Mouse (Mus musculus) midbrain, embryonic 16.5 days (tissue): ENCODE measurements around the gene Gm10778. TPM values are rescaled to one million over a fixed set of nuclear protein-coding genes. Genes with fewer than 3 reads are reported as not detected.
"Not testable (repeated sequence)": the region's sequence is repeated elsewhere in the genome, so short reads cannot be mapped to it uniquely, and the experiment has no call there.

Experiments used
- ATAC-seq: fragments of 200-750 bp; cut with Nextera tagmentation; 2 replicates; pipeline ENCODE4 v1.8.0; 2017; ENCODE audit warnings: moderate TSS enrichment
- H3K27ac ChIP-seq: fragments of 300-500 bp; sonication (generic); 2 replicates; pipeline ENCODE4 v1.5.1; 2014; ENCODE audit warnings: mild to moderate bottlenecking, low read length, mixed read lengths
- H3K27me3 ChIP-seq: fragments of 300-500 bp; sonication (generic); 2 replicates; pipeline ENCODE4 v1.6.1; 2014; ENCODE audit warnings: low read depth, low read length, mixed read lengths; ENCODE audit not compliant: control insufficient read depth, insufficient read depth
- H3K36me3 ChIP-seq: fragments of 300-500 bp; sonication (generic); 2 replicates; pipeline ENCODE4 v1.6.1; 2014; ENCODE audit warnings: mild to moderate bottlenecking, low read length, moderate library complexity, mixed read lengths; ENCODE audit not compliant: control insufficient read depth, insufficient read depth
- H3K4me1 ChIP-seq: fragments of 300-500 bp; sonication (generic); 2 replicates; pipeline ENCODE4 v1.6.1; 2014; ENCODE audit warnings: mild to moderate bottlenecking, low read length, mixed read lengths; ENCODE audit not compliant: control insufficient read depth, insufficient read depth
- H3K4me2 ChIP-seq: fragments of 300-500 bp; sonication (generic); 2 replicates; pipeline ENCODE4 v1.6.1; 2014; ENCODE audit warnings: mild to moderate bottlenecking, low read length, mixed read lengths
- H3K4me3 ChIP-seq: fragments of 300-500 bp; sonication (generic); 2 replicates; pipeline ENCODE4 v1.5.1; 2014; ENCODE audit warnings: low read depth, mild to moderate bottlenecking, low read length, moderate library complexity, mixed read lengths
- H3K9ac ChIP-seq: fragments of 300-500 bp; sonication (generic); 2 replicates; pipeline ENCODE4 v1.6.1; 2014; ENCODE audit warnings: low read depth, low read length, mixed read lengths
- H3K9me3 ChIP-seq: fragments of 300-500 bp; sonication (generic); replicated peaks from 2 replicates; pipeline ENCODE4 v1.6.1; 2014; ENCODE audit warnings: mild to moderate bottlenecking, low read length, mixed read lengths; ENCODE audit not compliant: control insufficient read depth, poor library complexity, severe bottlenecking
- WGBS: fragments of 180-500 bp; shearing (Covaris S2); extraction: QIAGEN DNeasy Blood & Tissue Kit; methylation state at CpG from one replicate; pipeline ENCODE4 v1.1.7; 2014; 5-methylcytosine and 5-hydroxymethylcytosine counted together
- polyA plus RNA-seq: library from polyadenylated mRNA; unstranded; fragments of >200 nt; fragmentation: Nextera tagmentation; extraction: Ambion mirVana; gene quantifications from 2 replicates; pipeline ENCODE4 v1.2.1, GENCODE M21; 2015

Gm10778 gene
- polyA plus RNA-seq, 1 experiment from 2014 or later = 6.8 TPM

DNA sequence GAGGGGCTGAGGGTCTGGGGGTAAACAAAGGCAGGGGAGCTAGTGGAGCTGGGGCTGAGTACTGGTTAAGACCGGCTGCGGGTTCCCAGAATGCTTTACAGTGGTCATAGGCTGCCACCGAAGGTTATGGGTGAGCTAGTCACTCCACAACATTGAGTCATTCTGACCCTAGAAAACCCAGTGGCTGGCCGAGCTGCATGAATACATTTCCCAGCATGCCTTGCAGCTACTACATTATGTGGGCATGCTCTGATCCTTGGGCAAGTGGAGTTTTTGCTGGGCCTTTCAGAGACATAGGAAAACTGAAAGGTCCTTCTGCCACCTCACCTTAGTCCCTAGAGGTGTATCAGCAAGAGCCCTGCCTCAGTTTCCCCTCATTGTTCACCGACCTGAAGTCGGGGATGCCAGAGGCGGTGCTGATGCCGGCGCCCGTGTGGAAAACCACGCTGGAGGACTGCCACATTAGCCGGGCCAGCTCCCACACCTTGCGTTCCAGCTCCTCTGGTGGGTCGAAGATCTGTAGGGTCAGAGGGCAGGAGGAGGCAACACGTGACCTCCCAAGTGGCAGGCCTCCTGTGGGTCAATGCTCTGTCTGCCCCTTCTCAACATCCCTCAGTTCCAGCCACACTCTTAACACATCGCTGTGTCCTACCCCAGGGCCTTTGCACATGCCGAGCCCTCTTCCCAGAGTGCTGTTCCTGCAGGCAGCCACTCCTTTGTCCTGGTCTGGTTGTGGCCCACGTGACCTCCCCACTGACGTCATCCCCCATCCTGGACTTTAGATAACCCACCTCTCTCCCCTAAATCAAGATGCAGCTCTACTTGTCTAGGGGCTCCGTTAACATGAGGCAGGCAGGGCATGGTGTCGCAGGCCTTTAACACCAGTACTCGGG lies 22.5 kb upstream of the Gm10778 start:
- ATAC-seq = peak; percentile 16
- H3K27me3 ChIP-seq = no peaks in the 10 kb centered on the region
- H3K4me3 ChIP-seq = peak overlapping the region; percentile 68
- WGBS = 91% methylated on average over 22 of the region's 22 CpGs
- peak overlapping the region; percentile 84 for H3K4me2 ChIP-seq
- peak overlapping the region; percentile 78 for H3K9ac ChIP-seq
- H3K27ac ChIP-seq = peak overlapping the region; percentile 89
- H3K4me1 ChIP-seq = peaks cover 17% of the 10 kb centered on the region
- no peaks in the 10 kb centered on the region for H3K9me3 ChIP-seq
- H3K36me3 ChIP-seq = peaks cover 19% of the 10 kb centered on the region

DNA sequence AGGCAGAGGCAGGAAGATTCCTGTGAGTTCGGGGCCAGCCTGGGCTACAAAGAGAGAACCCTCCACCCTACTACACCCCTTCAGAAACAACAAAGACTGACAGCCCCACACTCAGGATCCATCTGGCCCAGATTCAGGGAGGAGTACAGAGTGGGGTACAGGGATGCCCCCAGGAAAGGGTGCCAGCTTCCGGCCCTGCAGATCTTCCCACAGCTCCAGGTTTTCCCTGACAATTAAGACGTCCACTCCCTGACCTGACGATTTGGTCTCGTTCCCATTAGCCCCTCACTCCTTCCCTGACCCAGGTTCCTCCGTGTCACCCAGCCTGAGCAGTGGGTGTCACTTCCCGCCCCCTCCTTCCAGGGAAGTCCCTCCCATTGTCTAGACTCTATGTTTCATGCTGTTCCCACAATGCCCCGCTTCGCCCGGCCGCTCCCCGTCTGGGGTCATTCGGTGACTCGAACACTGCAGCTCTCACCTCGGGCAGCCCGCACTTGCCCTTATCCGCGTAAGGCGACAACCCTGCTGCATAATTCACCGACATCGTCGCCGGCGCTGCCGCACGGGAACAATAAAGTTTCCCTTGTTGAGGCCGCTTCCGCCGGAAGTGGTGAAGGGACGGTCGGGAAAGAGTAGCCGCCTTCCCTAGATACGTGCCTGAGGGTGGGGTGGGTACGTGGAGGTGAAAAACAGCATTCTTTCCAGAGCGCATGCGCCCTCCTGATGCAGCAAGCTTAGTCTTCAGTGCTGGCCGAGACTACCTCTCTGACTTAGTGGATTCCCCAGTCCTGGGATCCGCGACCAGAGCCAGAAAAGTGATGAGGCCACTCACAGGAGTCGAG lies 21.6 kb upstream of the Gm10778 start, which contains the start of gene Sirt6:
Gene Sirt6 (minus strand): TSS at position 804 of the 842 bp plus-strand sequence.
- H3K9ac ChIP-seq = peak within 1 kb of the TSS; percentile 78
- peak within 1 kb of the TSS; percentile 68 for H3K4me3 ChIP-seq
- H3K4me2 ChIP-seq = peak within 1 kb of the TSS; percentile 84
- no peaks in the 10 kb centered on the region for H3K27me3 ChIP-seq
- peaks cover 12% of the 10 kb centered on the region; the same call in 1 of the 2 replicates for H3K36me3 ChIP-seq
- peaks cover 17% of the 10 kb centered on the region for H3K4me1 ChIP-seq
- peak; percentile 88 for ATAC-seq
- 5% methylated on average over 40 of the region's 40 CpGs for WGBS
- peak within 1 kb of the TSS; percentile 89 for H3K27ac ChIP-seq
- H3K9me3 ChIP-seq = no peaks in the 10 kb centered on the region

DNA sequence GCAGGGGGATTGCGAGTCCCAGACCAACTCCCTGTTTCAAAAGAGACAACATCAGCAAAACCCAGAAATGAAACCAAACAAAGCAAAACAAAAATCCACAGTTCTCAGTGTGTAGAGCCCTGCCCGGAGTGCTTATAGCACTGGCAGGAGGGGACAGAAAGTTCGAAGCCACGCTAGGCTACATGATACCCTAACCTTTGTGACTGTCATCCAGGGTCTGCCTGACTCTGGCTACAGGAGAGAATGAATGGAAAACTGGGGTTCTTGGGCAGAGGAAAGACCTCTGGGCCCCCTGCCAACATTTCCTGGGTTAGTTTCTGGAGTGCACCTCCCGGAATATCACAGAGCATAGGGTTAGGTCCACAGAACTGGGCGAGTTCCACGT lies 21.0 kb upstream of the Gm10778 start:
- peak; percentile 39 for ATAC-seq
- WGBS = 67% methylated on average over 7 of the region's 7 CpGs
- Histone ChIP-seq H3K4me1 (peaks cover 17% of the 10 kb centered on the region), H3K27ac (peak overlapping the region; percentile 89), H3K4me3 (peak overlapping the region; percentile 68), H3K9ac (peak overlapping the region; percentile 63), H3K27me3 (no peaks in the 10 kb centered on the region), H3K4me2 (peak overlapping the region; percentile 84), H3K9me3 (no peaks in the 10 kb centered on the region), H3K36me3 (0 out of 2 replicates have a peak, but pooled peaks cover 7% of the 10 kb centered on the region)

DNA sequence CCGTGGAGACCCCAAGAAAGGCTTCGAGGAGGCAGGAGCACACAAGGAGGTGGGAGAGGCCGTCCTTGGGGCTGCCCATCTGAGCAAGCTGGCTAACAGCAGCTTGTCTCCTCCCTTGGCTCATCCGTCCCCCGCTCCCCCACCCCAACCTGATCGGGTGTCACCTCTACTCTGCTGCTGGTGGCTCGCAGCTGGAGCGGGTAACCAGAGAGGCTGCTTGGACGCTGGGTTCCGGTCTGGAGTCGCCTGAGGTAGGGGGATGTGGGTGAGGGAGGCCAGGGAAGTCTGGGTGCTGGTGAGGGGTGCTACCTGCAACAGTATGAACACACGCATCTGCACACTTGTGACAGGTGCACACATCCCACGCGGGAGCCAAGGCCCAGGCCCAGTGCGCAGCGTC lies 20.5 kb upstream of the Gm10778 start, which contains the start of gene Ankrd24:
Gene Ankrd24 (plus strand): TSS at position 151 of the 400 bp plus-strand sequence.
- Histone ChIP-seq H3K4me1 (peaks cover 17% of the 10 kb centered on the region), H3K27ac (peak within 1 kb of the TSS; percentile 89), H3K36me3 (0 out of 2 replicates have a peak, but pooled peaks cover 6% of the 10 kb centered on the region), H3K9ac (peak within 1 kb of the TSS; percentile 78), H3K4me3 (peak within 1 kb of the TSS; percentile 68), H3K9me3 (no peaks in the 10 kb centered on the region), H3K4me2 (peak within 1 kb of the TSS; percentile 84), H3K27me3 (no peaks in the 10 kb centered on the region)
- ATAC-seq = no peak
- WGBS = 84% methylated on average over 15 of the region's 16 CpGs

GRCm38 (mm10) chr10:81633253-81634099 lies 15.4 kb upstream of the Gm10778 start:
- WGBS = 3% methylated on average over 37 of the region's 37 CpGs
- H3K4me3 ChIP-seq = peak overlapping the region; percentile 50
- peaks cover 4% of the 10 kb centered on the region for H3K4me1 ChIP-seq
- H3K27ac ChIP-seq = peak overlapping the region; percentile 57
- no peaks in the 10 kb centered on the region for H3K9me3 ChIP-seq
- peak; percentile 90 for ATAC-seq
- peak overlapping the region; percentile 71 for H3K4me2 ChIP-seq
- H3K9ac ChIP-seq = peak overlapping the region; percentile 78
- H3K27me3 ChIP-seq = no peaks in the 10 kb centered on the region
- no peaks in the 10 kb centered on the region for H3K36me3 ChIP-seq

DNA sequence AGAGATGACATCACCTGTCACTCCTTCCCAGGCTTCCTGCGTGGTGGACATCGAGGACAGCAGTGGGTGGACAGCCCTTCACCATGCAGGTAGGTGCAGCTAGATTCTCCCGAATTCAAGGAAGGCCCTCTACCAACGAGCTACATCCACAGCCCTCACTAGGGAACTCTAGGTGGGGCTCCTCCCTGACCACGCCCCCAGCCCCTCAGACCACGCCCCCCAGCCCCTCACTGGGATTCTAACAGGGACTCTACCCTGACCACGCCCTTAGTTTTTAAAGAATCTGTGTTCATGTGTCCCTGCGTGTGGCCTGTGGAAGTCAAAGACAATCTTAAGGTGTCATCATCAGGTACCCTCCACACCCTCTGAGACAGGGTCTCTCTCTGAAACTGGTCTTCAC lies 12.5 kb upstream of the Gm10778 start:
- 16% methylated on average over 8 of the region's 8 CpGs for WGBS
- no peak for ATAC-seq
- H3K9me3 ChIP-seq = no peaks in the 10 kb centered on the region

GRCm38 (mm10) chr10:81638101-81638500 lies 10.8 kb upstream of the Gm10778 start:
- H3K27ac ChIP-seq = no peak overlapping the region
- no peak for ATAC-seq
- H3K36me3 ChIP-seq = no peaks in the 10 kb centered on the region
- H3K9ac ChIP-seq = no peak overlapping the region
- WGBS = 74% methylated on average over 6 of the region's 6 CpGs
- H3K27me3 ChIP-seq = no peaks in the 10 kb centered on the region
- H3K9me3 ChIP-seq = no peaks in the 10 kb centered on the region
- H3K4me3 ChIP-seq = no peak overlapping the region
- peaks cover 26% of the 10 kb centered on the region for H3K4me1 ChIP-seq
- H3K4me2 ChIP-seq = no peak overlapping the region

More for the DNA sequence above, 12.5 kb upstream of the Gm10778 start:
- H3K4me3 ChIP-seq = no peak overlapping the region
- H3K36me3 ChIP-seq = no peaks in the 10 kb centered on the region
- H3K4me2 ChIP-seq = no peak overlapping the region
- no peaks in the 10 kb centered on the region for H3K27me3 ChIP-seq
- no peak overlapping the region for H3K27ac ChIP-seq
- no peak overlapping the region for H3K9ac ChIP-seq
- peaks cover 10% of the 10 kb centered on the region for H3K4me1 ChIP-seq

GRCm38 (mm10) chr10:81640825-81641224 lies 8.0 kb upstream of the Gm10778 start:
- not testable (repeated sequence) for H3K27ac ChIP-seq, H3K4me2 ChIP-seq, H3K36me3 ChIP-seq, H3K27me3 ChIP-seq, ATAC-seq, H3K9ac ChIP-seq, H3K9me3 ChIP-seq, H3K4me3 ChIP-seq
- WGBS = 30% methylated on average over 4 of the region's 4 CpGs
- peaks cover 26% of the 10 kb centered on the region for H3K4me1 ChIP-seq
